13 mouse cellular contexts compared by ENCODE assay signal in genomic region chr4:95771542-95771941, GRCm38 (mm10).
"Had no signal": no experiment of that assay in that cellular context is flagged by ENCODE, and none has a peak within 500 bp of the region (broad histone marks: within the 10 kb centered on the region; RNA-seq: fewer than 3 reads in every experiment).

No protein-coding gene starts in this region.

- H3K27me3 ChIP-seq: limb, embryonic 13.5 days; neural tube, embryonic 13.5 days had no signal

- H3K9me3 ChIP-seq: limb, embryonic 13.5 days; midbrain, embryonic 12.5 days; neural tube, embryonic 13.5 days had no signal

- H3K4me1 ChIP-seq: neural tube, embryonic 13.5 days had no signal

- DNase-seq: kidney, adult 11 months; lung, adult 18-20 months; retina, postnatal 1 day; right cerebral cortex, postnatal 4 days; spleen, adult 18-20 months; thymus, adult 18-20 months; thymus, postnatal 14 days had no signal

- H3K36me3 ChIP-seq: limb, embryonic 13.5 days; midbrain, embryonic 12.5 days; neural tube, embryonic 13.5 days had no signal

- H3K4me2 ChIP-seq: limb, embryonic 13.5 days; midbrain, embryonic 12.5 days; neural tube, embryonic 13.5 days had no signal

- H3K4me3 ChIP-seq: left cerebral cortex, adult 2 months; limb, embryonic 13.5 days; midbrain, embryonic 12.5 days; neural tube, embryonic 13.5 days had no signal

- H3K27ac ChIP-seq: left cerebral cortex, adult 2 months; limb, embryonic 13.5 days; liver, embryonic 14.5 days; midbrain, embryonic 12.5 days; neural tube, embryonic 13.5 days had no signal

- ATAC-seq: midbrain, embryonic 16.5 days had no signal

- H3K9ac ChIP-seq: limb, embryonic 13.5 days; liver, embryonic 14.5 days; midbrain, embryonic 12.5 days; neural tube, embryonic 13.5 days had no signal
